Mouse (Mus musculus) midbrain, embryonic 12.5 days (tissue): ENCODE results near the gene Atg16l2. TPM values are rescaled to one million over a fixed set of nuclear protein-coding genes. Genes with fewer than 3 reads are reported as not detected.

ENCODE experiments used
- ATAC-seq: fragments of 200-750 bp; cut with Nextera tagmentation; 2 replicates; pipeline ENCODE4 v1.8.0; 2017; ENCODE audit warnings: low read depth, moderate TSS enrichment, moderate library complexity; ENCODE audit not compliant: low FRiP score
- H3K27ac ChIP-seq: fragments of 300-500 bp; sonication (generic); replicated peaks from 2 replicates; pipeline ENCODE4 v1.5.1; 2016; ENCODE audit warnings: mild to moderate bottlenecking
- H3K27me3 ChIP-seq: fragments of 300-500 bp; sonication (generic); 2 replicates; pipeline ENCODE4 v1.6.1; 2016; ENCODE audit warnings: mild to moderate bottlenecking
- H3K36me3 ChIP-seq: fragments of 300-500 bp; sonication (generic); 2 replicates; pipeline ENCODE4 v1.6.1; 2016
- H3K4me1 ChIP-seq: fragments of 300-500 bp; sonication (generic); 2 replicates; pipeline ENCODE4 v1.6.1; 2016
- H3K4me2 ChIP-seq: fragments of 300-500 bp; sonication (generic); replicated peaks from 2 replicates; pipeline ENCODE4 v1.6.1; 2016; ENCODE audit warnings: mild to moderate bottlenecking, moderate library complexity
- H3K4me3 ChIP-seq: fragments of 300-500 bp; sonication (generic); 2 replicates; pipeline ENCODE4 v1.5.1; 2016; ENCODE audit warnings: mild to moderate bottlenecking
- H3K9ac ChIP-seq: fragments of 300-500 bp; sonication (generic); replicated peaks from 2 replicates; pipeline ENCODE4 v1.6.1; 2016; ENCODE audit warnings: mild to moderate bottlenecking, moderate library complexity
- H3K9me3 ChIP-seq: fragments of 300-500 bp; sonication (generic); 2 replicates; pipeline ENCODE4 v1.6.1; 2016; ENCODE audit warnings: mild to moderate bottlenecking
- WGBS: fragments of 180-500 bp; shearing (Covaris S2); methylation state at CpG from one replicate; pipeline ENCODE4 v1.1.7; 2016; 5-methylcytosine and 5-hydroxymethylcytosine counted together
- polyA plus RNA-seq: library from polyadenylated mRNA; unstranded; fragments of >200 nt; fragmentation: Nextera tagmentation; extraction: Ambion mirVana; gene quantifications from 2 replicates; pipeline ENCODE4 v1.2.1, GENCODE M21; 2016

Atg16l2 gene
- polyA plus RNA-seq, 1 experiment from 2014 or later: 18.5 TPM

DNA sequence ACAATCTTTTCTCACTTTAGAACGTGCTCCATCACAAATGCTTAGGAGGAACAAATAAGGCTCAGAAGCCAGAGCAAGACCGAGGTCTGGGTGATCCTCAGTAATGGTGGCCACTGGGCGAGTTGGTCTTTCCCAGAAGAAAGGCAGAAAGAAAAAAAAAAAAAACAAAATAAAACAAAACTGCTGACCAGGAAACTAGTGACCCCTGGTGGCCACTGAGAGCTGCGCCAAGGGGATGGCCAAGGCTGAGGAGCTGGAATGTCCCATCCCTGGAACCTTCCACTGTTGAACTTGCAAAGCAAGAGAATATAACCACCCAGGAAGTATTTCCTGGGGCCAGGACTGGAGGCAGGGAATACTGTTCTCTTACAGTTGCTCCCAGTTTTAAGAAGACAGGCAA is 13.6 kb downstream of the Atg16l2 start:
- no peak overlapping the region for H3K4me2 ChIP-seq
- 38% methylated on average over 4 of the region's 4 CpGs for WGBS

DNA sequence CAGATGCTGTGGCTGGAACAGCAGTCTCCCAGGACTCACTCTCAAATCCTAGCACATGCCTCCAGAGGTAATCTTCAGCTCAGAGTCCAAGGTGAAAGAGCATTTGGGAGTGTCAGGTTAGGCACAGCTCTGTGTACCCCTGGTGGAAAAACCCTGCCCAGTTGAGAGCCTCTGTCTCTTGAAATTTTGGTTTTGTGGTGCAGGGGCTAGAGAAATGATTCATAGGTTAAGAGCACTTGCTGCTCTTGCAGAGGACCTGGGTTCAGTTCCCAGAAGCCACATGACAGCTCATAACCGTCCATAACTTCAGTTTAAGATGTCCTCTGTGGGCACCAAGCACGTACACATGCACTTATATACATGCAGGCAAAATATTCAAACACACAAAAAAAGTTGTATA is 14.2 kb downstream of the Atg16l2 start:
- Histone ChIP-seq H3K4me2 (no peak overlapping the region), H3K27me3 (no peaks in the 10 kb centered on the region), H3K4me3 (no peak overlapping the region), H3K27ac (no peak overlapping the region), H3K9me3 (no peaks in the 10 kb centered on the region), H3K4me1 (no peaks in the 10 kb centered on the region), H3K36me3 (peaks cover 46% of the 10 kb centered on the region), H3K9ac (no peak overlapping the region)
- no peak for ATAC-seq
- 92% methylated on average over 2 of the region's 2 CpGs for WGBS

More for the DNA sequence above, 13.6 kb downstream of the Atg16l2 start:
- H3K9ac ChIP-seq: no peak overlapping the region
- no peak overlapping the region for H3K27ac ChIP-seq
- H3K9me3 ChIP-seq: no peaks in the 10 kb centered on the region
- no peak overlapping the region for H3K4me3 ChIP-seq
- no peak for ATAC-seq
- H3K27me3 ChIP-seq: no peaks in the 10 kb centered on the region
- peaks cover 40% of the 10 kb centered on the region for H3K36me3 ChIP-seq
- H3K4me1 ChIP-seq: no peaks in the 10 kb centered on the region

DNA sequence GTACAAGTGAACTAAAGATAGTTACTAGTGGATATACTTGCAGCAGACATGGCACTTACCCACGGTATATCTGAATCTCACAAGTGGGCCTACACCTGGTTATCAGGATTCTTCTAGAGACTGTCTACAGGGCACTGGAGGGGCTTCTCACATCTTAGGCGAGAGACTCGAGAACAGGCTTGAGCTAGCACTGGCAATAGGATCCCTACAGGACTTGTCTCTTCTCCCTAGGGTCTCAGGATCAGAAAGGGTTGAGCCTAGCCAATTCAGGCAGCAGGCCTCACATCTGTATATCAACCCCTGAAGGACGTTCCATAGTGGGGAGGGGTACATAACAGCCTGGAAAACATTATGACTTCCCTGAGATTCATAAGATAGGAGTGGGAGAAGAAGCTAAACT is 15.2 kb downstream of the Atg16l2 start:
- Histone ChIP-seq H3K36me3 (peaks cover 56% of the 10 kb centered on the region), H3K27me3 (no peaks in the 10 kb centered on the region), H3K9me3 (no peaks in the 10 kb centered on the region), H3K4me3 (no peak overlapping the region), H3K4me2 (no peak overlapping the region), H3K27ac (no peak overlapping the region), H3K9ac (no peak overlapping the region), H3K4me1 (no peaks in the 10 kb centered on the region)
- 80% methylated on average over 4 of the region's 4 CpGs for WGBS
- ATAC-seq: no peak

DNA sequence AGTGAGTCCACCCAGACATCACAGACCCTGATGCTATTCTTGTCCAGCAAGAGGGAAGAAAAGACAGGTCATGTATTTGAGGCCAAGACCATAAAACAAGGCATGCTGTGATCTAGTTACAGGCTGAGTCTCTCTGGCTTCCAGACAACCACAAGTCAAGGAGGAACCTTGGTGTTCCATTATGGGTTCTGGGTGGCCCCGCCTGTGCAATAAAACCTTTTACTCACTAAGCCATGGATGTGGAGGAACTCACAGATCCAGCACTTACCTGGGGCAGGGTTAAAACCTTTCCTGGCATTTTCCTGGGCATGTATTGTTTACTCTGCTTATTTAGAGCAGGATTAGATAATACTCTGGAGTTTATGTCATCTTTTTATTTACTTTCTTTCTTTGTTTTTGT is 17.5 kb downstream of the Atg16l2 start:
- Histone ChIP-seq H3K27ac (no peak overlapping the region), H3K9me3 (no peaks in the 10 kb centered on the region), H3K4me3 (no peak overlapping the region), H3K4me2 (no peak overlapping the region), H3K4me1 (no peaks in the 10 kb centered on the region), H3K27me3 (no peaks in the 10 kb centered on the region), H3K36me3 (peaks cover 57% of the 10 kb centered on the region), H3K9ac (no peak overlapping the region)
- ATAC-seq: no peak
- 94% methylated on average over 1 of the region's 1 CpGs for WGBS

DNA sequence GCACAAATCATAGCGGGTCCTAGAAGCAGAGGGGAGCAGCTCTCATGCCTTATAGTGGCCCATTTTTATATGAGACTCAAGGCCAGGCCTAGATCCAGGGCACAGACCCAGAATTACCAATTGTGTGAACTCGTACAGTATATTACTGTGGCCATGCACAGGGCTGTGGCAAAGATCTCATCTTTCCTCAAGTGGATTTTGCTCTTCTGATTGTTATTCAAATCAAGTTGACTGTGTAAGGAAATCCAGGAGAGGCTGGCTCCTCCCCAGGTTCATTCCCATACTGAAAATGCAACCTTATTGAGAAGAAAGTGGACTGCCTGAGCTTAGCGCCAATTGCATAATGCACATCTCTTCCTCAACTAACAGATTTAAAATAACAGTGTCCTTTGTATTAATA is 19.3 kb downstream of the Atg16l2 start:
- Histone ChIP-seq H3K4me3 (no peak overlapping the region), H3K36me3 (peaks cover 69% of the 10 kb centered on the region), H3K27ac (no peak overlapping the region), H3K27me3 (no peaks in the 10 kb centered on the region), H3K9me3 (no peaks in the 10 kb centered on the region), H3K4me2 (no peak overlapping the region), H3K9ac (no peak overlapping the region), H3K4me1 (no peaks in the 10 kb centered on the region)
- no peak for ATAC-seq
- WGBS: 91% methylated on average over 3 of the region's 3 CpGs

DNA sequence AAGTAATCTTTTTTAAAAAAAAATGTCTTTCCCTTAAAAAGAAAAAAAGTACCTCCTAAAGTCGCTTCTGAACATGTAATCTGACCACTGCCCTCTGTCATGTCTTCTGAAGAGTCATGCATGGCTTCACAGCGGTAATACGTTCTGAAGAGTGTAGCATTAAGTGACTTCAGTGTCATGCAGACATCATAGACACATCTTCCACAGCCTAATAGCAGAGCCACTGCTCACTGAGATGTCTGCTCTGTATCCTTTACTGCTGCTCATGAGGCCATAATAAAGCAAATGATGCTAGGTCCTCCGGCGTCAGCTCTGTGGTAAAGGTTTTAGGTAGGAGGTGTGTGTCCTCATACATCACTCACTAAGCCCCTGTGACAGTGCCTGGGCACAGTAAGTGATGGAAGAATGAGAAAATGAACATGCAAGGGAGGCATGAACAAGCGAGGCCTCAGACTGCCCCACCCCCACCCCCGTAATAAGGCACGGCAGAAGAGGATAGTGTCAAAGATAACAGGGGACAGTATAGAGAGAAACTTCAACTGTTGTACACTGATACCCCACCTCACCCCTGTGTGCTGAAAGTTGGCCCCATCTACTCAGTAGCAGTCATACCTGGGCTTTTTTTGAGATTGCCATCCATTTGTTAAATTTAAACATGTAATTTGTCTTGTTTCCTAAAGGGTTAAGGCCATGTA is 29.4 kb downstream of the Atg16l2 start:
- H3K4me1 ChIP-seq: no peaks in the 10 kb centered on the region
- H3K9ac ChIP-seq: no peak overlapping the region
- H3K4me2 ChIP-seq: no peak overlapping the region
- peaks cover 39% of the 10 kb centered on the region for H3K36me3 ChIP-seq
- 95% methylated on average over 8 of the region's 8 CpGs for WGBS
- ATAC-seq: no peak
- no peak overlapping the region for H3K4me3 ChIP-seq
- H3K27ac ChIP-seq: no peak overlapping the region
- H3K27me3 ChIP-seq: no peaks in the 10 kb centered on the region
- no peaks in the 10 kb centered on the region for H3K9me3 ChIP-seq

DNA sequence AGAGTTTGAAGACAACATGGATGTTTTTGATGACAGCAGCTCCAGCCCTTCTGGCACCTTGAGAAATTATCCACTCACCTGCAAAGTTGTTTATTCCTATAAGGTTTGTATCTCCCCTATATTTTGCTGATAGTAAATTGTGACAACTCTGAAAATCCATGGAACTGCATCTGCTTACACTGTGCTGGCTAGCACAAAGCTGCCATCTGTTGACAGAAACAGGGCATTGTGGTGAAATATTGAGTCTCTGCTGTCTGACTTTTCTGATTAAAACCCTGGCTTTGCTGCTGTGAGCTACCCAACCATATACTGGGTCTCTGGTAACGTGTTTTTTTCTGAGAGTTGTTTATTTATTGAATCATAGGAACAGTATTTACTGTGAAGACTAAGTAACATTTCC is 30.4 kb downstream of the Atg16l2 start:
- Histone ChIP-seq H3K36me3 (peaks cover 29% of the 10 kb centered on the region), H3K4me2 (no peak overlapping the region), H3K4me3 (no peak overlapping the region), H3K9me3 (no peaks in the 10 kb centered on the region), H3K4me1 (no peaks in the 10 kb centered on the region), H3K9ac (no peak overlapping the region), H3K27ac (no peak overlapping the region), H3K27me3 (no peaks in the 10 kb centered on the region)
- WGBS: 85% methylated on average over 1 of the region's 1 CpGs
- ATAC-seq: no peak

DNA sequence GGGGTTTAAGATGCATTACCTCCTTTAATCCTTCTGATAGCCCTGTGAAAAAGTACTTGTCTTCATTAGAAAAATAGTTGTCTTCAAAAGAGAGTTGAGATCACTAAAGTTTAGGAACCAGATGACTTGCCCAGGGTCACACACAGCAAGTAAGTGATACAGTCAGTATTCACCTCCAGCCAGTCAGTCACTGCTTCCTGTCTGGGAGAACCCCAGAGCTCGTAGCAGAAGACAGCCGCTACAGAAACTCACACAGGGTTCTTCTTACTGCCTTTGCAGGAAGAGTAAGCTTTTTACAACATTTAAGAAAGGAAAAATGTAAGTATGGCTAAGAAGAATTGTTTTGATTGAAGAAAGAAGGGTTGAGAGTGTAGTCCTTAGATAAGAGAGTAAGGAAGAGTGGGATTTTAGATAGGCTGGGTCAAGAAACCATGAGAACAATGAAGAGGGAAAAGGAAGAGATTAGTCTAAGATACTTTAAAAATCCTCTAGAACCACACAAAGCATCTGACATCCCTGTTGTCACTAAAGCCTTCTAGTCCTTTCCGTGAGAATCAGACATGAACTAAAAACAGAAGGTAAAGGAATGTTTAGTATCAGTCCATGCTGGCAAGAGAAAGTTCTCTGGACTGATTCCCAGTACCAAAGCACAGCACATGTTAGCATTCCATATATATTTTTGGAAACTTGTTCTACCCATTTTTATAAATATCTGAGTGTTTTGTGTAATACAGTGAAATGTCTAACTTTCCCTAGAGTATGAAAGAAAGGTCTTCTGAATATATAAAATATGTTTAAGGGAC is 34.4 kb downstream of the Atg16l2 start:
- WGBS: 79% methylated on average over 3 of the region's 3 CpGs
- H3K4me1 ChIP-seq: no peaks in the 10 kb centered on the region
- ATAC-seq: no peak

DNA sequence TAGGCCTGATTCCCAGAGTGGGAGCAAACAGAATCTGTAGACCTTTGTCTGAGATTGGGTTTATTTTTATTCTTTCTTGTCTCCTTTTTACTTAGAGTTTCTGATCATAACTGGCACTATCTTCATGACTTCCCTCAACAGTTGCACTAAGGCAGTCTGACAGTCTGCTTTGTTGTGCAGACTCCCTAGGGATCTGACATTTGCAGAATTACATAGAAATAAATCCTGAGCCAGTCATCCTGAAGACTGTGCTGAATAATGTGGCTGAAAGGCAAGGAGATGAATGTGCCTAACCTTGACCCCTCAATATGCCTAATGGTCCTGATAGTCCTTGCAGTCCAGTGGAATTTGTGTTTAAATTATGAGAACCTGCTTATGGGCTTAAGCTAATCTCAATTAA is 38.5 kb downstream of the Atg16l2 start:
- Histone ChIP-seq H3K4me3 (no peak overlapping the region), H3K9me3 (no peaks in the 10 kb centered on the region), H3K27me3 (no peaks in the 10 kb centered on the region), H3K27ac (no peak overlapping the region), H3K9ac (no peak overlapping the region), H3K4me1 (no peaks in the 10 kb centered on the region), H3K4me2 (no peak overlapping the region), H3K36me3 (peaks cover 26% of the 10 kb centered on the region)
- no peak for ATAC-seq

More for the DNA sequence above, 34.4 kb downstream of the Atg16l2 start:
- peaks cover 13% of the 10 kb centered on the region; the same call in 1 of the 2 replicates for H3K36me3 ChIP-seq
- H3K27ac ChIP-seq: no peak overlapping the region
- H3K4me3 ChIP-seq: no peak overlapping the region
- no peaks in the 10 kb centered on the region for H3K9me3 ChIP-seq
- no peak overlapping the region for H3K4me2 ChIP-seq
- H3K9ac ChIP-seq: no peak overlapping the region
- H3K27me3 ChIP-seq: no peaks in the 10 kb centered on the region

DNA sequence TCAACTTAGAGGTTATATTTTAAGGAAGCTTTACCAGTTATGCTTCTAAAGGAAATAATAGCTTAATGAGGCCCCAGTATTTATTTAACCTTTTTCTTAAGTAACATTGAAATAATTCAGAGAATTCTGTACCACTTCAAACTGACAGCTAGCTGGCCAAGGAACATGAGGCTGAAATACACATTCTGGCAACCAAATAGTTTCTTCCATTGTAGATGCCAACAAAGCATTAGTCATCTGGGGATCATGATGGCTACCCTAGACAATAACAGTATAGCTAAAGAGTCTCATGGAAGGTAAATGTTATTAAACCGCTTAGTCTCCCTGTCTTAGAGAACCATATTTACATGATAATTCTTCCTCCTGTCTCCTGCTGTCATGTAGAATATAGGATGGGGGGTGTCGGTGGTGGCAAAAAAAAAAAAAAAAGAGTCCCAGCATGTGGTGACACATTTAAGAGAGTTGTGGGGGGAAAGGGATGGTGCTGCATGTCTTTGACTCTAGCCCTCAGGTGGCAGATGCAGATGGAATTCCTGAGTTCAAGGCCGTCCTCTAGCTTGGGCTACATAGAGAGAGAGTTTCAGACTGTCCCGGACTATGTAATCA is 40.0 kb downstream of the Atg16l2 start:
- Histone ChIP-seq H3K27ac (no peak overlapping the region), H3K9me3 (no peaks in the 10 kb centered on the region), H3K36me3 (peaks cover 26% of the 10 kb centered on the region), H3K9ac (no peak overlapping the region), H3K4me2 (no peak overlapping the region), H3K27me3 (no peaks in the 10 kb centered on the region), H3K4me3 (no peak overlapping the region), H3K4me1 (no peaks in the 10 kb centered on the region)
- 66% methylated on average over 4 of the region's 4 CpGs for WGBS
- ATAC-seq: no peak

DNA sequence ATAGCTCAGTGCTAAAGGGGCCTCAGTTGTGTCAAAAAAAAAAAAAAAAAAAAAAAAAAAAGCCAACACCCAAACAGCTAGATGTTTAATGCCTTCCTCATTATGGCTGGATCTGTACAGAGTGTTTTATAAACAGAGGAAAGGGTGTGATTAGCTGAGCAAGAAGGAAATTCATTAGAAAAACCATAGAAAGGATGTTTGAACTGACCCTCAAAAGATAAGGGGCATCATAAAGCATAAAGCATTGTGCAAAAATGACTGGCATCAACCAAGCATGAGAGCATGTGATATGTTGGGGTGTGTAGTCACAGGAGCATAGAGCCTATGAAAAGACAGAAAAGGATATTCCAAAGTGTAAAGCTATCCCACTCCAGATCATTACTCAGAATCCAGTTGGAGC is 43.6 kb downstream of the Atg16l2 start:
- H3K27ac ChIP-seq: no peak overlapping the region
- no peak overlapping the region for H3K4me2 ChIP-seq
- H3K4me1 ChIP-seq: no peaks in the 10 kb centered on the region
- H3K9me3 ChIP-seq: no peaks in the 10 kb centered on the region
- H3K9ac ChIP-seq: no peak overlapping the region
- ATAC-seq: no peak
- no peak overlapping the region for H3K4me3 ChIP-seq
- peaks cover 35% of the 10 kb centered on the region for H3K36me3 ChIP-seq
- no peaks in the 10 kb centered on the region for H3K27me3 ChIP-seq

DNA sequence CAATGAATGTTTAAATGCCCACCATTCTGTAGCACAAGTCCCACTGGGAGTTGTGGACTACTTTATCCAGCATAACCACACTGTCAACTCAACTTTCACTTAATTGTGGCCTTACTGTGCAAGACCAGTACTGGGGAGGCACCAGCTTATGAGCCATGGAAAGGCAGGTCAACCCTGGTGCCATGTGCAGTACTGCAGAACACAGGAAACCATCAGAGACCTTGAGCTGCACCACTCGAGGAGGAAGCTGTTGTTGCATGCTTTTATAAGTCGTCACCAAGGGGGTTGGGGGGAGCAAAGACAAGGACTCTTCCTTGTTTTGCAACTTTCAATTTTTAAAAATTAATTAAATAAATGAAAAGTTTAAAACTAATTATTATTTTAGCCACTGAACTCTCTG is 49.0 kb downstream of the Atg16l2 start:
- WGBS: 74% methylated on average over 2 of the region's 2 CpGs
- Histone ChIP-seq H3K9me3 (no peaks in the 10 kb centered on the region), H3K4me3 (no peak overlapping the region), H3K36me3 (peaks cover 22% of the 10 kb centered on the region), H3K27ac (no peak overlapping the region), H3K27me3 (no peaks in the 10 kb centered on the region), H3K9ac (no peak overlapping the region), H3K4me2 (no peak overlapping the region), H3K4me1 (no peaks in the 10 kb centered on the region)
- ATAC-seq: no peak
